Mouse (Mus musculus): ENCODE data around the gene Stt3a. TPM values are rescaled to one million over a fixed set of nuclear protein-coding genes. Genes with fewer than 3 reads are reported as not detected.

Gene Stt3a
- polyA plus RNA-seq, 1 experiment from 2014 or later, result 323 TPM

Other genes with a start within 250 kb of the Stt3a start
- not detected in 2 replicates for gene Gm5615, start 225.7 kb downstream of the Stt3a start, polyA plus RNA-seq (2015; fragmentation: Nextera tagmentation; extraction: Ambion mirVana)
- not detected in 2 replicates for gene Gm17689, start 185.0 kb downstream of the Stt3a start, polyA plus RNA-seq (2015; fragmentation: Nextera tagmentation; extraction: Ambion mirVana)
- not detected in 2 replicates for gene A630095E13Rik, start 124.3 kb downstream of the Stt3a start, polyA plus RNA-seq (2015; fragmentation: Nextera tagmentation; extraction: Ambion mirVana)
- not detected in 2 replicates for gene Acrv1, start 74.5 kb downstream of the Stt3a start, polyA plus RNA-seq (2015; fragmentation: Nextera tagmentation; extraction: Ambion mirVana)
- gene Chek1, start 40.6 kb downstream of the Stt3a start, polyA plus RNA-seq (2015; fragmentation: Nextera tagmentation; extraction: Ambion mirVana), result 17.9 and 24.3 TPM in 2 replicates
- 81.8 and 84.8 TPM in 2 replicates for gene Ei24, start 29.7 kb upstream of the Stt3a start, polyA plus RNA-seq (2015; fragmentation: Nextera tagmentation; extraction: Ambion mirVana)
- gene Fez1, start 54.2 kb upstream of the Stt3a start, polyA plus RNA-seq (2015; fragmentation: Nextera tagmentation; extraction: Ambion mirVana), result 13.1 and 14.4 TPM in 2 replicates

Data from intestine, embryonic 16.5 days (tissue).